Mouse (Mus musculus) kidney, embryonic 14.5 days (tissue): ENCODE measurements at regions not wholly inside any gene's neighbourhood (a gene's known extent, or its start where the extent isn't known, plus 50 kb on each side); places are given as distances from the start of the nearest gene placed in this dataset.
A peak's percentile ranks its signal among the peaks of the same experiment; 100 is the strongest.

ENCODE experiments used
- ATAC-seq: fragments of 200-750 bp; cut with Nextera tagmentation; 2 replicates; pipeline ENCODE4 v1.8.0; 2017; ENCODE audit warnings: moderate number of reproducible peaks, mild to moderate bottlenecking, moderate TSS enrichment, moderate library complexity; ENCODE audit not compliant: low FRiP score, low TSS enrichment
- H3K27ac ChIP-seq: fragments of 300-500 bp; sonication (generic); 2 replicates; pipeline ENCODE4 v1.5.1; 2014; ENCODE audit warnings: low read depth, mild to moderate bottlenecking, low read length, moderate library complexity, mixed read lengths
- H3K27me3 ChIP-seq: fragments of 300-500 bp; sonication (generic); 2 replicates; pipeline ENCODE4 v1.6.1; 2014; ENCODE audit warnings: mild to moderate bottlenecking, low read length; ENCODE audit not compliant: control insufficient read depth, insufficient read depth
- H3K36me3 ChIP-seq: fragments of 300-500 bp; sonication (generic); 2 replicates; pipeline ENCODE4 v1.6.1; 2014; ENCODE audit warnings: low read length, mixed read lengths; ENCODE audit not compliant: control insufficient read depth, insufficient read depth
- H3K4me1 ChIP-seq: fragments of 300-500 bp; sonication (generic); 2 replicates; pipeline ENCODE4 v1.6.1; 2014; ENCODE audit warnings: low read length, mixed read lengths; ENCODE audit not compliant: control insufficient read depth, insufficient read depth
- H3K4me2 ChIP-seq: fragments of 300-500 bp; sonication (generic); replicated peaks from 2 replicates; pipeline ENCODE4 v1.6.1; 2014; ENCODE audit warnings: low read depth, mild to moderate bottlenecking, low read length
- H3K4me3 ChIP-seq: fragments of 300-500 bp; sonication (generic); 2 replicates; pipeline ENCODE4 v1.5.1; 2014; ENCODE audit warnings: mild to moderate bottlenecking, low read length
- H3K9ac ChIP-seq: fragments of 300-500 bp; sonication (generic); 2 replicates; pipeline ENCODE4 v1.6.1; 2014; ENCODE audit warnings: low read depth, mild to moderate bottlenecking, low read length, moderate library complexity
- H3K9me3 ChIP-seq: fragments of 300-500 bp; sonication (generic); 2 replicates; pipeline ENCODE4 v1.6.1; 2016; ENCODE audit warnings: low read length; ENCODE audit not compliant: control insufficient read depth
- WGBS: fragments of 180-500 bp; shearing (Covaris S2); extraction: QIAGEN DNeasy Blood & Tissue Kit; methylation state at CpG from one replicate; pipeline ENCODE4 v1.1.7; 2014; 5-methylcytosine and 5-hydroxymethylcytosine counted together

GRCm38 (mm10) chr8:103438995-103439717, 653.7 kb upstream of the Cdh11 start:
- Histone ChIP-seq H3K9me3 (no peaks in the 10 kb centered on the region), H3K4me3 (no peak overlapping the region), H3K27me3 (no peaks in the 10 kb centered on the region), H3K9ac (no peak overlapping the region), H3K36me3 (no peaks in the 10 kb centered on the region), H3K27ac (no peak overlapping the region), H3K4me2 (no peak overlapping the region), H3K4me1 (peaks cover 3% of the 10 kb centered on the region; the same call in 1 of the 2 replicates)
- no peak for ATAC-seq
- whole genome bisulfite sequencing = 89% methylated on average over 6 of the region's 6 CpGs

GRCm38 (mm10) chr8:103441163-103441562, 655.7 kb upstream of the Cdh11 start:
- no peaks in the 10 kb centered on the region for H3K9me3 ChIP-seq
- no peaks in the 10 kb centered on the region for H3K36me3 ChIP-seq
- no peak overlapping the region for H3K4me3 ChIP-seq
- ATAC-seq = 0 out of 2 replicates have a peak, but pooled peaks have one; percentile 49
- no peak overlapping the region for H3K9ac ChIP-seq
- peaks cover 3% of the 10 kb centered on the region; the same call in 1 of the 2 replicates for H3K4me1 ChIP-seq
- H3K27ac ChIP-seq = no peak overlapping the region
- H3K27me3 ChIP-seq = no peaks in the 10 kb centered on the region
- no peak overlapping the region for H3K4me2 ChIP-seq
- 60% methylated on average over 5 of the region's 5 CpGs for WGBS

DNA sequence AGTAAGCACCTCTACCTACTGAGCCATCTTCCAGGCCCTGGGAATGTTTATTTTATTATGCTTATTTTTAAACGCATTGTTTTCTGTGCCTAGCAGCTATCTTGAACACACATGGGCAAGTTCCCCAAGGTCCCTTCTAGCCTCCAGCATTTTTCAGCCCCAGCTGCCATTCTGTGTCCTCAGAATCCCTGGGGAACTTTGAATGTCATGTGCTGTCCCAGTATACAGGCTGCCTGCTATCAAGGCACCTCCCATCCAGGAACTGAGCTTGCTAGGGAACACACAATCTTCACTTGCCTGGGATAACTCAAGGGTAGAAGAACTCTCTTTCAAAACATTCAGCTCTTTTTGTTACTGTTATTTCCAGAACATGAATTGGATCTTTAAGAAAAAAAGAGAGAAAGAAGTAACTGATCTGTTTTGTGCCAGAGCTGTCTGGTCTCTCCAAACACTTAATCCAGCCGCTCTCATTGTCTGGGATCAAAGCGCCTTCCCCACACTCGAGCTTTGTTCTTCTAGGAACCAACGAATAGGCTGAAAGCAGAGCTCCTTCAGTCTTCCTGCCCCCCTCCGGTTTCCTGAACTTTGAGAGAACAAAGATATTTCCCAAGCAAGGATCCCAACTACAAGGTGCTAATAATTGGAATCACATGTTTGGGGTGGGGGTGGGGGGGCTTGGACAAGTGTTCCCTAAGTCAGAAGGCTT, 657.1 kb upstream of the Cdh11 start:
- Histone ChIP-seq H3K4me2 (no peak overlapping the region), H3K27ac (no peak overlapping the region), H3K4me1 (peaks cover 3% of the 10 kb centered on the region; the same call in 1 of the 2 replicates), H3K36me3 (no peaks in the 10 kb centered on the region), H3K27me3 (no peaks in the 10 kb centered on the region), H3K9me3 (no peaks in the 10 kb centered on the region), H3K4me3 (no peak overlapping the region), H3K9ac (no peak overlapping the region)
- no peak for ATAC-seq
- 28% methylated on average over 6 of the region's 6 CpGs for WGBS

DNA sequence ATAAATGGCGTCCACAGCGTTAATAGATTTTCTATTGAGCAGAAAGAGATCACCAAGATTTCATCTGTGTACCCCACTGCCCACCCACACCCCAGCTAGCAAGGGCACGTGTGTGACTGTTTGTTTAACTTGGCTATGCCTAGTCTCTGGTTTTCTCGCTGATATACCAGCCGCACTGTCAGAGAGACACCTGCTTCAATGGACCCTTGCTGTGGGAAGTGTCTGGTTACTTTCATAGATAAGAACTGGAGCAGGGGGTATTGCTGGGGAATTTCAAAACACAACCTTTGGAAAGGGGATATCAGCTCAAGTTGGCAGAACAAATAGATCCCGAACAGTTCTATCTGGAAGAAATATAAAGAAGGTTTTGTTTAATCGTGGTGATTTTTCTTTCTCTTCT, 656.8 kb upstream of the Cdh5 start:
- Histone ChIP-seq H3K27me3 (no peaks in the 10 kb centered on the region), H3K4me2 (no peak overlapping the region), H3K9ac (no peak overlapping the region), H3K4me1 (peaks cover 3% of the 10 kb centered on the region; the same call in 1 of the 2 replicates), H3K36me3 (no peaks in the 10 kb centered on the region), H3K4me3 (no peak overlapping the region), H3K9me3 (no peaks in the 10 kb centered on the region), H3K27ac (no peak overlapping the region)
- WGBS = 59% methylated on average over 7 of the region's 7 CpGs
- ATAC-seq = no peak

DNA sequence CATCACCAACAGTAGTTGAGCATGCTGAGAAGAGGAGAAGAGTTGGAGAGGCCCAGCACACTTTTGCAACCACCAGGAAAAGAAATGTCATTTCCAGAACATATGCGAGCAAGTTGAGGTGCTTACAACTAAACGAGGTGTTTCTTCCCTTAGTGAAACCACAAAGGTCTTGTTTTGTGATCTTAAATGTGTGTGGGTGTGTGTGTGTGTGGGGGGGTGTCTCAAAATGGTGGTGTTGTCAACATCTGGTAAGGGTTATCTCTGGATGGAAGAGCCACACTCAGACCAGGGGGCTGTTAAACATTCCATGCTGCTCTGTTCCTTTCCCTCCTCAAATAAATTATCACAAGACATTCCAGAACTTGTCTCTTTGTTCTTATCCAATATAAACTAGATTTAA, 656.0 kb upstream of the Cdh5 start:
- 88% methylated on average over 2 of the region's 2 CpGs for WGBS
- H3K27me3 ChIP-seq = no peaks in the 10 kb centered on the region

DNA sequence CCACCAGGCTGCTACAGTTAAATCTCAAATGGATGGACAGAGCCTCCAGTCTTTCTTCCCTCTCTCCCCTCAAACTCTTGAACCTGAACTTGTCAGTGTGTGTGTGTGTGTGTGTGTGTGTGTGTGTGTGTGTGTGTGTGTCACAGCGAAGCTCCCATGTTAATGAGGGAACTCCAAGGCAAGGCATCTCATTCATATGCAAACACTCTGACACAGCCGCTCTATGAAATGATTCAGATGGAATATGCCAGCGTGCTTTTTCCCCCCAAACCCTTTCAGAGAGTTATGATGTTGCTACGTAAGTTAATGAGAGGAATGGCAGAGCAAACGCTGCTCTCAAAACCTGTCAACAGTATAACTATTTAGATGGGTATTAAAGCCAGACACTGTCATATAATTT, 653.5 kb upstream of the Cdh5 start:
- no peak overlapping the region for H3K4me3 ChIP-seq
- 0 out of 2 replicates have a peak, but pooled peaks cover 4% of the 10 kb centered on the region for H3K4me1 ChIP-seq
- WGBS = 87% methylated on average over 5 of the region's 5 CpGs
- no peak overlapping the region for H3K9ac ChIP-seq
- H3K27me3 ChIP-seq = no peaks in the 10 kb centered on the region
- H3K36me3 ChIP-seq = no peaks in the 10 kb centered on the region
- no peak for ATAC-seq
- H3K27ac ChIP-seq = no peak overlapping the region
- no peak overlapping the region for H3K4me2 ChIP-seq
- H3K9me3 ChIP-seq = no peaks in the 10 kb centered on the region

More for the DNA sequence above, 656.0 kb upstream of the Cdh5 start:
- Histone ChIP-seq H3K4me1 (peaks cover 3% of the 10 kb centered on the region; the same call in 1 of the 2 replicates), H3K36me3 (no peaks in the 10 kb centered on the region), H3K9me3 (no peaks in the 10 kb centered on the region), H3K27ac (no peak overlapping the region), H3K9ac (no peak overlapping the region), H3K4me2 (no peak overlapping the region), H3K4me3 (no peak overlapping the region)
- ATAC-seq = no peak

- no peak for ATAC-seq
- 54% methylated on average over 5 of the region's 5 CpGs for WGBS
- Histone ChIP-seq H3K9me3 (no peaks in the 10 kb centered on the region), H3K9ac (no peak overlapping the region), H3K4me2 (no peak overlapping the region), H3K36me3 (no peaks in the 10 kb centered on the region), H3K4me1 (0 out of 2 replicates have a peak, but pooled peaks cover 4% of the 10 kb centered on the region), H3K4me3 (no peak overlapping the region), H3K27ac (no peak overlapping the region), H3K27me3 (no peaks in the 10 kb centered on the region)
These were observed 649.9 kb upstream of the Cdh5 start for GRCm38 (mm10) chr8:103451381-103452018.

GRCm38 (mm10) chr8:103457176-103457575, 644.2 kb upstream of the Cdh5 start:
- H3K4me2 ChIP-seq = no peak overlapping the region
- no peaks in the 10 kb centered on the region for H3K36me3 ChIP-seq
- H3K4me3 ChIP-seq = no peak overlapping the region
- 0 out of 2 replicates have a peak, but pooled peaks cover 4% of the 10 kb centered on the region for H3K4me1 ChIP-seq
- WGBS = 52% methylated on average over 6 of the region's 6 CpGs
- no peaks in the 10 kb centered on the region; the same call in 1 of the 2 replicates for H3K9me3 ChIP-seq
- H3K9ac ChIP-seq = no peak overlapping the region
- H3K27me3 ChIP-seq = no peaks in the 10 kb centered on the region
- ATAC-seq = no peak
- H3K27ac ChIP-seq = no peak overlapping the region

DNA sequence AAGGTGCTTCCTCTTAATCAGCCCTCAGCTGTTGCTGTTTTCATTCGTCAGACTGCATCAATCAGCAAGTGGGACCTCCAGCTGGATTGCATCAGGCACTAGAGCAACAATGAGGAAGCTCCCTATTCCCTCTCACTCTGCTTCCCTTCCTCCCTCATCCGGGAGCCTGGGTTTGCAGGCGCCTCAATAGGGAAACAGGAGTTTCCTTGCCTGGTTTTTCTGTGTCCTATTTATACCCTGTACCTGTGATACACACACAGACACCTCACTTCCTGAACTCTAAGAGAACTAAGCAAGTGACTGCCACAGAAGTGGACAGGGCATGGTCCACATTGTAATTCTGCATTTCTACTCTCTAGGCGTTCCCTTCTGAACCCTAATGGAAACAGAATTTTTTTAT, 637.9 kb upstream of the Cdh5 start:
- Histone ChIP-seq H3K9me3 (no peaks in the 10 kb centered on the region; the same call in 1 of the 2 replicates), H3K4me1 (no peaks in the 10 kb centered on the region), H3K27ac (no peak overlapping the region), H3K27me3 (no peaks in the 10 kb centered on the region), H3K36me3 (no peaks in the 10 kb centered on the region), H3K4me2 (no peak overlapping the region), H3K4me3 (no peak overlapping the region), H3K9ac (no peak overlapping the region)
- ATAC-seq = no peak
- 28% methylated on average over 4 of the region's 4 CpGs for WGBS
